In genomic region chr4:33075776-33076524, GRCm38 (mm10) we compare ENCODE assay signal across 23 mouse cellular contexts. TPM values are rescaled to one million over a fixed set of nuclear protein-coding genes. Genes with fewer than 3 reads are reported as not detected.
A peak's percentile ranks its signal among the peaks of the same experiment; 100 is the strongest.
DNase-seq lines count a peak whose midpoint lies in the region; ATAC-seq lines count a peak whose summit lies in the region.
"Had no signal": no experiment of that assay in that cellular context is flagged by ENCODE, and none has a peak within 500 bp of the region (broad histone marks: within the 10 kb centered on the region; RNA-seq: fewer than 3 reads in every experiment).

No protein-coding gene starts in this region.

- H3K4me1 ChIP-seq in forebrain, embryonic 11.5 days (replicated peaks; ENCODE audit: control insufficient read depth, insufficient read depth, low read length): no peaks in the 10 kb centered on the region
- H3K4me1 ChIP-seq in forebrain, embryonic 12.5 days: peaks cover 8% of the 10 kb centered on the region; the same call in 1 of the 2 replicates
- H3K4me1 ChIP-seq in midbrain, embryonic 11.5 days (ENCODE audit: control insufficient read depth, insufficient read depth, low read length): peaks cover 8% of the 10 kb centered on the region
- 0 out of 2 replicates have a peak, but pooled peaks cover 7% of the 10 kb centered on the region for H3K4me1 ChIP-seq in midbrain, embryonic 14.5 days (ENCODE audit: control insufficient read depth, insufficient read depth, low read length)
- H3K4me1 ChIP-seq: embryonic facial prominence, embryonic 13.5 days; hindbrain, embryonic 15.5 days had no signal

- H3K4me3 ChIP-seq in forebrain, embryonic 11.5 days (ENCODE audit: low read depth, low read length): no peak overlapping the region
- no peak overlapping the region for H3K4me3 ChIP-seq in forebrain, embryonic 12.5 days (replicated peaks)
- no peak overlapping the region for H3K4me3 ChIP-seq in midbrain, embryonic 11.5 days (ENCODE audit: low read depth, low read length)
- no peak overlapping the region for H3K4me3 ChIP-seq in midbrain, embryonic 14.5 days (replicated peaks; ENCODE audit: low read depth, low read length)
- H3K4me3 ChIP-seq: embryonic facial prominence, embryonic 13.5 days; gastrocnemius, adult 2 months; heart, embryonic 15.5 days; hindbrain, embryonic 15.5 days had no signal

- ATAC-seq in forebrain, embryonic 11.5 days (replicated peaks; ENCODE audit: low FRiP score): no peak
- no peak for ATAC-seq in forebrain, embryonic 12.5 days (ENCODE audit: low FRiP score)
- no peak for ATAC-seq in midbrain, embryonic 11.5 days (ENCODE audit: low FRiP score)
- no peak for ATAC-seq in midbrain, embryonic 14.5 days (ENCODE audit: low FRiP score, low TSS enrichment)
- ATAC-seq: activated CD4-positive, CD25-positive, alpha-beta regulatory T cell, adult 4 months; forebrain, embryonic 14.5 days; Patski had no signal

- no peaks in the 10 kb centered on the region for H3K9me3 ChIP-seq in forebrain, embryonic 11.5 days (ENCODE audit: control insufficient read depth, low read length)
- H3K9me3 ChIP-seq in forebrain, embryonic 12.5 days: no peaks in the 10 kb centered on the region
- H3K9me3 ChIP-seq in midbrain, embryonic 11.5 days (ENCODE audit: control insufficient read depth, low read length): no peaks in the 10 kb centered on the region
- no peaks in the 10 kb centered on the region for H3K9me3 ChIP-seq in midbrain, embryonic 14.5 days (ENCODE audit: control insufficient read depth, low read length)
- H3K9me3 ChIP-seq: embryonic facial prominence, embryonic 13.5 days; heart, embryonic 15.5 days; hindbrain, embryonic 15.5 days had no signal

- H3K27me3 ChIP-seq in forebrain, embryonic 11.5 days (ENCODE audit: control insufficient read depth, insufficient read depth, low read length): no peaks in the 10 kb centered on the region
- H3K27me3 ChIP-seq in forebrain, embryonic 12.5 days: peaks cover 3% of the 10 kb centered on the region; the same call in 1 of the 2 replicates
- H3K27me3 ChIP-seq in midbrain, embryonic 11.5 days (ENCODE audit: control insufficient read depth, insufficient read depth, low read length): no peaks in the 10 kb centered on the region
- no peaks in the 10 kb centered on the region for H3K27me3 ChIP-seq in midbrain, embryonic 14.5 days (ENCODE audit: control insufficient read depth, insufficient read depth, low read length)
- H3K27me3 ChIP-seq: embryonic facial prominence, embryonic 13.5 days; heart, embryonic 15.5 days; hindbrain, embryonic 15.5 days; Patski had no signal

- WGBS in forebrain, embryonic 11.5 days: 85% methylated on average over 5 of the region's 5 CpGs
- 88% methylated on average over 5 of the region's 5 CpGs for WGBS in forebrain, embryonic 12.5 days
- 89% methylated on average over 5 of the region's 5 CpGs for WGBS in midbrain, embryonic 11.5 days
- whole genome bisulfite sequencing in midbrain, embryonic 14.5 days: 83% methylated on average over 5 of the region's 5 CpGs

- no peak overlapping the region for H3K9ac ChIP-seq in forebrain, embryonic 11.5 days (ENCODE audit: low read length)
- H3K9ac ChIP-seq in forebrain, embryonic 12.5 days: no peak overlapping the region
- H3K9ac ChIP-seq in midbrain, embryonic 11.5 days (ENCODE audit: low read length): no peak overlapping the region
- H3K9ac ChIP-seq in midbrain, embryonic 14.5 days (replicated peaks; ENCODE audit: low read length): no peak overlapping the region
- H3K9ac ChIP-seq: embryonic facial prominence, embryonic 13.5 days; heart, embryonic 15.5 days; hindbrain, embryonic 15.5 days had no signal

- H3K36me3 ChIP-seq in forebrain, embryonic 11.5 days (ENCODE audit: control insufficient read depth, insufficient read depth, low read length): no peaks in the 10 kb centered on the region
- no peaks in the 10 kb centered on the region for H3K36me3 ChIP-seq in forebrain, embryonic 12.5 days (replicated peaks)
- no peaks in the 10 kb centered on the region for H3K36me3 ChIP-seq in midbrain, embryonic 11.5 days (ENCODE audit: control insufficient read depth, insufficient read depth, low read length)
- H3K36me3 ChIP-seq in midbrain, embryonic 14.5 days (ENCODE audit: control insufficient read depth, insufficient read depth, low read length): no peaks in the 10 kb centered on the region
- H3K36me3 ChIP-seq: embryonic facial prominence, embryonic 13.5 days; heart, embryonic 15.5 days; hindbrain, embryonic 15.5 days had no signal

- no peak overlapping the region for H3K4me2 ChIP-seq in forebrain, embryonic 11.5 days (ENCODE audit: low read depth, low read length, severe bottlenecking)
- H3K4me2 ChIP-seq in forebrain, embryonic 12.5 days: no peak overlapping the region
- no peak overlapping the region for H3K4me2 ChIP-seq in midbrain, embryonic 11.5 days
- H3K4me2 ChIP-seq in midbrain, embryonic 14.5 days (ENCODE audit: low read length): no peak overlapping the region
- H3K4me2 ChIP-seq: embryonic facial prominence, embryonic 13.5 days; heart, embryonic 11.5 days; heart, embryonic 15.5 days; hindbrain, embryonic 15.5 days had no signal

- peak; percentile 33 for DNase-seq in forebrain, embryonic 11.5 days (ENCODE audit: low spot score)
- peak; percentile 53 for DNase-seq in midbrain, embryonic 11.5 days (ENCODE audit: low spot score, missing footprints)
- DNase-seq in midbrain, embryonic 14.5 days: no peak
- DNase-seq in induced T-regulatory cell, adult 2 months (ENCODE audit: low read depth): peak; percentile 20
- DNase-seq in neural tube, embryonic 10.5 days (ENCODE audit: extremely low spot score, low spot score): no peak
- no peak for DNase-seq in urinary bladder, adult 2 months (ENCODE audit: low spot score)
- DNase-seq: adrenal gland, postnatal 14 days; cerebellum, adult 18-20 months; cerebellum, adult 9-11 months; cerebellum, postnatal 36 days; gastrocnemius, adult 2 months; gastrocnemius, postnatal 25 days; heart, adult 18-20 months; heart, postnatal 14 days had no signal

- no peak overlapping the region for H3K27ac ChIP-seq in forebrain, embryonic 11.5 days (ENCODE audit: low read depth, low read length)
- no peak overlapping the region for H3K27ac ChIP-seq in forebrain, embryonic 12.5 days
- H3K27ac ChIP-seq in midbrain, embryonic 11.5 days (ENCODE audit: low read depth, low read length): no peak overlapping the region
- H3K27ac ChIP-seq in midbrain, embryonic 14.5 days (replicated peaks; ENCODE audit: low read depth, low read length): no peak overlapping the region
- H3K27ac ChIP-seq: embryonic facial prominence, embryonic 13.5 days; gastrocnemius, adult 2 months; heart, embryonic 15.5 days; hindbrain, embryonic 15.5 days had no signal

RNA-seq across cellular contexts. Expression of gene Gabrr2, which starts 13.2 kb away (rescaled TPM):
- 0.36 and 0.73 TPM in 2 replicates for polyA plus RNA-seq in forebrain, embryonic 11.5 days (2014; fragmentation: Nextera tagmentation; extraction: Ambion mirVana)
- 0.32 and 0.55 TPM in 2 replicates for polyA plus RNA-seq in forebrain, embryonic 12.5 days (2016; fragmentation: Nextera tagmentation; extraction: Ambion mirVana)
- polyA plus RNA-seq in midbrain, embryonic 11.5 days (2014; fragmentation: Nextera tagmentation; extraction: Ambion mirVana): 0.26 and 0.30 TPM in 2 replicates
- 0.35 and 0.74 TPM in 2 replicates for polyA plus RNA-seq in midbrain, embryonic 14.5 days (2014; fragmentation: Nextera tagmentation; extraction: Ambion mirVana)
- polyA plus RNA-seq in urinary bladder, adult 2 months (2012; rRNA removed): 0.07 and 0.17 TPM in 2 replicates

RNA-seq across cellular contexts. Expression of gene Ube2j1, which starts 44.7 kb away (rescaled TPM):
- 54.6 and 57.7 TPM in 2 replicates for polyA plus RNA-seq in forebrain, embryonic 11.5 days (2014; fragmentation: Nextera tagmentation; extraction: Ambion mirVana)
- 50.5 and 51.9 TPM in 2 replicates for polyA plus RNA-seq in forebrain, embryonic 12.5 days (2016; fragmentation: Nextera tagmentation; extraction: Ambion mirVana)
- 59.6 and 62.8 TPM in 2 replicates for polyA plus RNA-seq in midbrain, embryonic 11.5 days (2014; fragmentation: Nextera tagmentation; extraction: Ambion mirVana)
- polyA plus RNA-seq in midbrain, embryonic 14.5 days (2014; fragmentation: Nextera tagmentation; extraction: Ambion mirVana): 49.7 and 61.6 TPM in 2 replicates
- polyA plus RNA-seq in urinary bladder, adult 2 months (2012; rRNA removed): 28.5 and 32.6 TPM in 2 replicates

RNA-seq across cellular contexts. Expression of gene Gabrr1, which starts 56.4 kb away (rescaled TPM):
- not detected in 2 replicates for polyA plus RNA-seq in forebrain, embryonic 11.5 days (2014; fragmentation: Nextera tagmentation; extraction: Ambion mirVana)
- 0.13 TPM in 1 of 2 replicates, not detected in the other for polyA plus RNA-seq in forebrain, embryonic 12.5 days (2016; fragmentation: Nextera tagmentation; extraction: Ambion mirVana)
- polyA plus RNA-seq in midbrain, embryonic 11.5 days (2014; fragmentation: Nextera tagmentation; extraction: Ambion mirVana): 0.14 TPM in 1 of 2 replicates, not detected in the other
- 0.78 and 0.80 TPM in 2 replicates for polyA plus RNA-seq in midbrain, embryonic 14.5 days (2014; fragmentation: Nextera tagmentation; extraction: Ambion mirVana)
- 0.10 TPM in 1 of 2 replicates, not detected in the other for polyA plus RNA-seq in urinary bladder, adult 2 months (2012; rRNA removed)
- polyA plus RNA-seq: activated CD4-positive, CD25-positive, alpha-beta regulatory T cell, adult 4 months; embryonic facial prominence, embryonic 13.5 days; forebrain, embryonic 14.5 days; heart, embryonic 11.5 days; intestine, embryonic 14.5 days; Patski had no signal

Comparison
In these comparisons a context has a peak if more than half of its experiments do, and no peak if none do; other contexts are left out.
1. DNase-seq: peak in forebrain, embryonic 11.5 days (single experiment), midbrain, embryonic 11.5 days (single experiment) and induced T-regulatory cell, adult 2 months (single experiment); none in midbrain, embryonic 14.5 days (single experiment), neural tube, embryonic 10.5 days (single experiment) and urinary bladder, adult 2 months (single experiment).